Mouse (Mus musculus) adrenal gland, postnatal 14 days (tissue): Measurements from ENCODE around the gene Arrb2. TPM values are rescaled to one million over a fixed set of nuclear protein-coding genes. Genes with fewer than 3 reads are reported as not detected.

Source experiments
- microRNA-seq, 2 experiments: library from miRNA; unstranded; fragments of <30 nt; microRNA quantifications; one replicate each; pipeline ENCODE4 v1.2.0; 2021
- total RNA-seq: library from RNA; stranded (reverse); gene quantifications from 2 replicates; pipeline ENCODE4 v1.2.3, GENCODE M21; 2021

Gene Arrb2
- total RNA-seq, 1 experiment from 2014 or later, result 17.5 TPM

Small RNA genes lying within 50 kb of the gene (microRNA-seq; reads per million reads assigned to microRNA genes)
- gene Mir7115, result 0.38 to 0.43 reads per million in 2 experiments

Other genes with a start within 250 kb of the Arrb2 start
- 0.53 and 0.96 TPM in 2 replicates for gene Slc16a11, start 219.9 kb upstream of the Arrb2 start, total RNA-seq
- gene Slc16a13, start 211.6 kb upstream of the Arrb2 start, total RNA-seq, result 5.3 and 5.6 TPM in 2 replicates
- 27.0 and 28.1 TPM in 2 replicates for gene Bcl6b, start 202.8 kb upstream of the Arrb2 start, total RNA-seq
- gene 0610010K14Rik, start 194.7 kb upstream of the Arrb2 start, total RNA-seq, result 55.7 and 62.4 TPM in 2 replicates
- gene Gm21988, start 192.8 kb upstream of the Arrb2 start, total RNA-seq, result 3.6 and 5.4 TPM in 2 replicates
- 215 and 239 TPM in 2 replicates for gene Rnasek, start 192.8 kb upstream of the Arrb2 start, total RNA-seq
- 1.7 and 2.0 TPM in 2 replicates for gene Alox12, start 177.3 kb upstream of the Arrb2 start, total RNA-seq
- gene Alox12e, start 110.0 kb upstream of the Arrb2 start, total RNA-seq, result not detected in 2 replicates
- 4.4 and 4.7 TPM in 2 replicates for gene Alox15, start 80.6 kb upstream of the Arrb2 start, total RNA-seq
- 23.2 and 28.9 TPM in 2 replicates for gene Pelp1, start 22.6 kb upstream of the Arrb2 start, total RNA-seq
- 18.1 and 23.3 TPM in 2 replicates for gene Med11, start 19.3 kb downstream of the Arrb2 start, total RNA-seq
- 1.3 and 1.5 TPM in 2 replicates for gene Zmynd15, start 26.8 kb downstream of the Arrb2 start, total RNA-seq
- gene Cxcl16, start 27.3 kb downstream of the Arrb2 start, total RNA-seq, result 4.0 and 6.0 TPM in 2 replicates
- gene Tm4sf5, start 72.6 kb downstream of the Arrb2 start, total RNA-seq, result not detected in 2 replicates
- not detected in 2 replicates for gene Vmo1, start 82.0 kb downstream of the Arrb2 start, total RNA-seq
- 0.45 and 7.9 TPM in 2 replicates for gene Gltpd2, start 86.6 kb downstream of the Arrb2 start, total RNA-seq
- gene Psmb6, start 92.7 kb downstream of the Arrb2 start, total RNA-seq, result 233 and 258 TPM in 2 replicates
- not detected in 2 replicates for gene Gm40193, start 100.3 kb downstream of the Arrb2 start, total RNA-seq
- gene Pld2, start 107.4 kb downstream of the Arrb2 start, total RNA-seq, result 8.5 and 10.9 TPM in 2 replicates
- 52.5 and 58.5 TPM in 2 replicates for gene Mink1, start 130.2 kb downstream of the Arrb2 start, total RNA-seq
- gene 4930544D05Rik, start 183.2 kb downstream of the Arrb2 start, total RNA-seq, result not detected in 2 replicates
- not detected in 2 replicates for gene Chrne, start 186.6 kb downstream of the Arrb2 start, total RNA-seq
- gene Gp1ba, start 206.5 kb downstream of the Arrb2 start, total RNA-seq, result 0.49 and 0.56 TPM in 2 replicates
- gene Rnf167, start 214.6 kb downstream of the Arrb2 start, total RNA-seq, result 69.6 and 88.5 TPM in 2 replicates
- 175 and 184 TPM in 2 replicates for gene Slc25a11, start 214.8 kb downstream of the Arrb2 start, total RNA-seq
- 807 and 918 TPM in 2 replicates for gene Pfn1, start 222.0 kb downstream of the Arrb2 start, total RNA-seq
- 14.9 and 21.4 TPM in 2 replicates for gene Eno3, start 224.6 kb downstream of the Arrb2 start, total RNA-seq
- 72.5 and 77.1 TPM in 2 replicates for gene Spag7, start 236.8 kb downstream of the Arrb2 start, total RNA-seq